Mouse (Mus musculus) spleen, postnatal 4 days (tissue): ENCODE data around the gene Ttf1.
A peak's percentile ranks its signal among the peaks of the same experiment; 100 is the strongest.

ENCODE experiments used
- DNase-seq, 2 experiments: peaks; one replicate each; pipeline ENCODE4 v3.0.0; 2022; ENCODE audit warnings: low spot score in 2 of 2

Gene Ttf1

GRCm38 (mm10) chr2:29124936-29125701 lies 65.1 kb downstream of the Ttf1 start:
- DNase-seq = peak; percentile 98

DNA sequence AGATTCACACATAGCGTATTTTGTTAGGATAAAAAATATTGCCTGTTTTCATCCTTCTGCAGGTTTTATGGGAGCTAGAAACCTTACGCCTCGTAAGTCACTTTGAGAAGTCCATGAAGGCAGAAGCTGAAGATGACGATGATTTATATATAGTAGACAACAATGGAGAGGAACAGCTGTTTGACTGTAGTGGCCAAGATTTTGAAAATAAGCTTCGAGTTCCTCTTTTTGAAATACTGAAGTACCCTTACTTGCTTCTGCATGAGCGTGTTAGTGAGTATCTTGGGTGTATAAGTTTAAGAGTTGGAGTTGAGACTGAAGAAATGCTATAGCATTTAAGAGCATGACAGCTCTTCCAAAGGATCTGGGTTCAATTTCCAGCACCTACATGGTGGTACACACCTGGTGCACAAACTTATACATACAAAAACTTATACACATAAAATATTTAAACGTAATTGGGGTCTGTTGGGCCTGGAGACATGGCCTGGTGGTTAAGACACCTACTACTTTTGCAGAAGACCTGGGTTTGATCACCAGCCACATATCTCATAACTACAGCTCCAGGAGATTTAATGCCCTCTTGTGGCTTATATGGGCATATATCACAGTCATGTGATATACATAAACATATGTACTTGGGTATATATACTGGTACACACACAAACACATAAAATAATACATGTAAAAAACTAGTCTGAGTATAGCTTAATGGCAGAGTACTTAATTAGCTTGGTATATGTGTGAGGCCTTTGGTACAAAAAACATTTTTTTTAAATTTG lies 70.2 kb downstream of the Ttf1 start:
- no peak for DNase-seq

DNA sequence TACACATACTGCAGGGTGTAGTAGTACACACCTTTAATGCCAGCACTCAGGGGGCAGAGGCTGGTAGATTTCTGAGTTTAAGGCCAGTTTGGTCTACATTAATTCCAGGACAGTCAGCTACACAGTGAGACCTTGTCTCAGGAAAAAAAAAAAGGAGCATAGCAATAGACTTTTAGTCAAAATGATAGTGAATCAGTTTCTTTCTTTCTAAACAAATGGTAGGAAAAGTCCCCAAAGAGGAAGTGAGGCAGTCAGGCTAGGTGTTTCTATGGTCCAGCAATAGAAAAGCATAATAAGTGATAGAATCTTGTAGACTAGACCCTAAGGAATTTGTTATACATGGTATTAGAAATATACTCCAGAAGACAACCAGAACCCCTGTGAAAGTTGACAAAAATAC lies 75.1 kb downstream of the Ttf1 start:
- DNase-seq = no peak
